14 mouse cellular contexts compared by ENCODE assay signal in genomic region chr2:25363478-25364178, GRCm38 (mm10). TPM values are rescaled to one million over a fixed set of nuclear protein-coding genes. Genes with fewer than 3 reads are reported as not detected.
A peak's percentile ranks its signal among the peaks of the same experiment; 100 is the strongest.
DNase-seq lines count a peak whose midpoint lies in the region; TF ChIP-seq lines count a peak whose summit lies in the region.
"Had no signal": no experiment of that assay in that cellular context is flagged by ENCODE, and none has a peak within 500 bp of the region (broad histone marks: within the 10 kb centered on the region; RNA-seq: fewer than 3 reads in every experiment).

No protein-coding gene starts in this region.

- H3K4me1 ChIP-seq in kidney, adult 2 months (ENCODE audit: control insufficient read depth, insufficient read depth, low read length): peaks cover 20% of the 10 kb centered on the region; the same call in 1 of the 2 replicates
- H3K4me1 ChIP-seq in small intestine, adult 2 months (ENCODE audit: control insufficient read depth, insufficient read depth, insufficient read length, low read length): peaks cover 26% of the 10 kb centered on the region

- no peak for TF ChIP-seq POLR2A in kidney, adult 2 months (IDR thresholded peaks at IDR 0.05; ENCODE audit: low read depth, low read length)
- TF ChIP-seq POLR2A in small intestine, adult 2 months (IDR thresholded peaks at IDR 0.05; ENCODE audit: low read depth, low read length): no peak

- 49% methylated on average over 13 of the region's 13 CpGs for WGBS in kidney, adult 2 months
- 22% methylated on average over 13 of the region's 13 CpGs for WGBS in small intestine, adult 2 months

- DNase-seq in kidney, adult 2 months: peak; percentile 42
- DNase-seq in kidney, postnatal 14 days: no peak
- DNase-seq in Muller cell, postnatal 12 days (ENCODE audit: inconsistent ontology term): peak; percentile 57
- peak; percentile 34 for DNase-seq in kidney, postnatal 10 days
- DNase-seq in c-Kit-positive CD71-positive TER-119-positive erythroid progenitor cells, embryonic 14.5 days (ENCODE audit: low spot score): no peak
- no peak for DNase-seq in cerebellum, postnatal 25 days
- DNase-seq in left cerebral cortex, adult 2 months (ENCODE audit: extremely low spot score in 1 of 2, low spot score in 2 of 2): no peak
- DNase-seq: heart, adult 18-20 months had no signal

- no peak overlapping the region for H3K27ac ChIP-seq in kidney, adult 2 months (ENCODE audit: insufficient read depth, low read depth, low read length)
- peak overlapping the region; percentile 89 for H3K27ac ChIP-seq in small intestine, adult 2 months (ENCODE audit: insufficient read depth, low read depth, low read length)
- H3K27ac ChIP-seq in left cerebral cortex, adult 2 months: no peak overlapping the region
- H3K27ac ChIP-seq: forebrain, embryonic 10.5 days; hindbrain, embryonic 15.5 days; lung, embryonic 15.5 days had no signal

- intact Hi-C loops in left cerebral cortex, adult 2 months (cut with DNase I): no loop called here

- H3K27me3 ChIP-seq in kidney, adult 2 months (replicated peaks; ENCODE audit: control insufficient read depth, insufficient read depth, low read length): no peaks in the 10 kb centered on the region
- H3K27me3 ChIP-seq in small intestine, adult 2 months (ENCODE audit: control insufficient read depth, insufficient read depth, low read length): no peaks in the 10 kb centered on the region

- no peak for TF ChIP-seq CTCF in kidney, adult 2 months (conservative IDR thresholded peaks at IDR 0.05; ENCODE audit: insufficient read depth, insufficient read length, low read depth, low read length)
- no peak for TF ChIP-seq CTCF in small intestine, adult 2 months (IDR thresholded peaks at IDR 0.05; ENCODE audit: extremely low read depth, insufficient read length, insufficient replicate concordance, low read depth, low read length)
- TF ChIP-seq CTCF in left cerebral cortex, adult 2 months (IDR thresholded peaks at IDR 0.05): no peak

- H3K4me3 ChIP-seq in kidney, adult 2 months (ENCODE audit: insufficient read depth, low read depth, low read length): peak overlapping the region; percentile 84; the same call in 1 of the 2 replicates
- peak overlapping the region; percentile 91 for H3K4me3 ChIP-seq in small intestine, adult 2 months (ENCODE audit: low read depth, low read length)
- no peak overlapping the region for H3K4me3 ChIP-seq in left cerebral cortex, adult 2 months
- H3K4me3 ChIP-seq: hindbrain, embryonic 15.5 days had no signal

- H3K36me3 ChIP-seq in kidney, adult 2 months (ENCODE audit: control insufficient read depth, insufficient read depth, low read length): no peaks in the 10 kb centered on the region
- peaks cover 24% of the 10 kb centered on the region for H3K36me3 ChIP-seq in small intestine, adult 2 months (ENCODE audit: control insufficient read depth, insufficient read depth, low read length)
- H3K36me3 ChIP-seq: forebrain, embryonic 10.5 days; hindbrain, embryonic 15.5 days; lung, embryonic 15.5 days had no signal

RNA-seq across cellular contexts. Expression of gene Uap1l1, which starts 1.9 kb away (rescaled TPM):
- 125 and 133 TPM in 2 replicates for polyA plus RNA-seq in kidney, adult 2 months (2012; rRNA removed)
- polyA plus RNA-seq in small intestine, adult 2 months (2012; rRNA removed): 130 and 360 TPM in 2 replicates
- total RNA-seq in left cerebral cortex, adult 2 months (2021): 10 to 100 TPM; 15.8 to 24.9 TPM

RNA-seq across cellular contexts. Expression of gene Dpp7, which starts 7.5 kb away (rescaled TPM):
- polyA plus RNA-seq in kidney, adult 2 months (2012; rRNA removed): 167 and 171 TPM in 2 replicates
- 12.5 and 24.4 TPM in 2 replicates for polyA plus RNA-seq in small intestine, adult 2 months (2012; rRNA removed)
- total RNA-seq in left cerebral cortex, adult 2 months (2021): 10 to 100 TPM; 32.2 to 33.9 TPM

RNA-seq across cellular contexts. Expression of gene Sapcd2, which starts 8.5 kb away (rescaled TPM):
- 0.20 and 0.34 TPM in 2 replicates for polyA plus RNA-seq in kidney, adult 2 months (2012; rRNA removed)
- polyA plus RNA-seq in small intestine, adult 2 months (2012; rRNA removed): 15.4 and 28.8 TPM in 2 replicates
- total RNA-seq in left cerebral cortex, adult 2 months (2021): 1 to 10 TPM; 2.1 to 2.7 TPM
- total RNA-seq: heart, adult 18-20 months had no signal

RNA-seq across cellular contexts. Expression of gene Man1b1, which starts 31.5 kb away (rescaled TPM):
- 16.6 and 19.6 TPM in 2 replicates for polyA plus RNA-seq in kidney, adult 2 months (2012; rRNA removed)
- polyA plus RNA-seq in small intestine, adult 2 months (2012; rRNA removed): 11.1 and 20.5 TPM in 2 replicates
- 10 to 100 TPM; 56.0 to 62.4 TPM for total RNA-seq in left cerebral cortex, adult 2 months (2021)

RNA-seq across cellular contexts. Expression of gene Entpd2, which starts 32.0 kb away (rescaled TPM):
- polyA plus RNA-seq in kidney, adult 2 months (2012; rRNA removed): 18.8 and 23.8 TPM in 2 replicates
- 25.8 and 50.7 TPM in 2 replicates for polyA plus RNA-seq in small intestine, adult 2 months (2012; rRNA removed)
- 10 to 100 TPM; 11.5 to 13.1 TPM for total RNA-seq in left cerebral cortex, adult 2 months (2021)
- total RNA-seq: common myeloid progenitor, adult 5-6 weeks; MEL had no signal
- polyA plus RNA-seq: forebrain, embryonic 10.5 days had no signal

Comparison
In these comparisons a context has a peak if more than half of its experiments do, and no peak if none do; other contexts are left out.
1. DNase-seq: peak in kidney, adult 2 months (single experiment), Muller cell, postnatal 12 days (single experiment) and kidney, postnatal 10 days (single experiment); none in kidney, postnatal 14 days (single experiment), c-Kit-positive CD71-positive TER-119-positive erythroid progenitor cells, embryonic 14.5 days (single experiment), cerebellum, postnatal 25 days (0 of 2) and left cerebral cortex, adult 2 months (0 of 2).
2. RNA of gene Sapcd2, which starts 8.5 kb away (polyA plus RNA-seq): 15.4 to 28.8 TPM in small intestine, adult 2 months; 0.20 to 0.34 TPM in kidney, adult 2 months; every median in the first group is over 10 times any median in the second.